Mouse (Mus musculus) retina, postnatal 7 days (tissue): ENCODE measurements around the gene Vmn1r209.
"Not testable (repeated sequence)": the region's sequence is repeated elsewhere in the genome, so short reads cannot be mapped to it uniquely, and the experiment has no call there.

Experiments used
- DNase-seq: peaks from one replicate; pipeline ENCODE4 v3.0.0-alpha.2; 2012; ENCODE audit warnings: low read depth, low spot score

Gene Vmn1r209

DNA sequence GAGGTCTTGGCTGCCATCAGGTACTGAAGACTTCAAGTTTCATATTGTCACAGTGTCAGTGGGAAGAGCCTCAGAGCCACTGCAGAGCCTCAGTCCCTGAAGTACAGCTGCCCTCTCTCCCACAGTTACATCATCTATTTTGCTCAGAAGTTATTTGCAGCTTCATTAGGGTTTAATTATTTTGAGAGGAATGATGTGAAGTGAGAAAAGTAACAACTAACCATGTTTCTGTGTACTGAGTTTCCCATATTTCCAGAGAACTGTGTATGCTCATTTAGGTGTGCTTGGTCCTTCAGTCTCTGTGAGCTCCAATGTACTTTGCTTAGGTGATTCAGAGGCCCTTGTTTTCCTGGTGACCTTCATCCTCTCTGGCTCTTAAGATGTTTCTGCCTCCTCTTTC is at the start of gene Vmn1r209:
Vmn1r209 (minus strand) TSS at position 101 of the 400 bp plus-strand sequence.
- DNase-seq = not testable (repeated sequence)

DNA sequence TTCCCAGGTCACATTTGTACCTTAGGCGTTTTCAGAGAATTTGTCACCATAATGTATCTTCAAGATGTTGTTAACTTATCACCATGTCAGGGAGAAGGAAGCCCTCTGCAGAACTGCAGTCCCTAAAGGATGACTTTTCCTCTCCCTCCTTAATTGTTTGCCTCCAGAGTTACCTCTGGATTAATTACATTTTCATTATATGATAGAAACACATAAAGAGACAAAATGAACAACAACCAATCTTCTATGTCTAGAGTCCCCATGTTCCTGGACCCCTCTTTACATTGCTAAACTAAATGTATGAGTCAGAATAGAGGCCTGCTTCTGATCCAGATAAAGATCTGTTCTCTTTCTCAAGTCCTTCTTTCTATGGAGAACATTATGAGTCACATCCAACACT is 48.0 kb upstream of the Vmn1r209 start, which contains the start of gene Vmn1r211:
Vmn1r211 (minus strand) TSS at position 101 of the 400 bp plus-strand sequence.
- no peak for DNase-seq

DNA sequence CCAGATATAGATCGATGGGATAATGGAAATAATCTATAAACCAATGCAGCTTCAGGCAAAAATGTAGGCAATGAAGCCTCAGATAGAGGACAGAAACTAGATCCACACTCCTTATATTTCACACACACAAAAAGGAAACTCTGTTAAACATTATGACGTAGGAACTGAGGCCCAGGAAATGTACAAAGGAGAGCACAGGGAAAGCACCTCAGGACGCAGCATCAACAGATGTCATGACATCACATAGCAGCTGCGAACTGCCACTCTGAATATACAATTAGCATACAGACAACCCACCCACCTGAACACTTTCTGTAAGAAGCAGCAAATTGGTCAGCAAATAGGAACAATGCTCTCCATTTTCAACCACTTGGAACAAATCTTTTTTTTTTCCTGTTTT is 45.3 kb upstream of the Vmn1r209 start:
- DNase-seq = no peak

DNA sequence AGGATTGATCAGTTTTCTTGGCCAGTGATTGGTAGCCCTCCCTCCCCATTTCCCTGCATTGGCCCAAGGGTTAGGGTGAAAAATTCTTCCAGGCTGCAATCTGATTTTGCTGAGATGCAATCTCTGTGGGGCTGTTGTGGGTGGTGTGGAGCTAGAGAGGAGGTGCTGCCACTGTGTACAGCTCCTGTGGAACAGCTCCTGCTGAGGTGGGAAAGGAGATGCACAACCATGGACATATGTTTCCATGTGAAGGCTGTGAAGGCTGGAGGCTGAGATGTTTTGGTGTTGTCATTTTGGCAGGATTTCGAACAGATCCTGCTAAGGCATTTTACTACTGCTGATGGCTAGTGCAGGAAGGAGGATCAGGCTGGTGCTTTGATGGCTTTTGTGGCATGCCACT is 37.3 kb upstream of the Vmn1r209 start:
- DNase-seq = no peak

DNA sequence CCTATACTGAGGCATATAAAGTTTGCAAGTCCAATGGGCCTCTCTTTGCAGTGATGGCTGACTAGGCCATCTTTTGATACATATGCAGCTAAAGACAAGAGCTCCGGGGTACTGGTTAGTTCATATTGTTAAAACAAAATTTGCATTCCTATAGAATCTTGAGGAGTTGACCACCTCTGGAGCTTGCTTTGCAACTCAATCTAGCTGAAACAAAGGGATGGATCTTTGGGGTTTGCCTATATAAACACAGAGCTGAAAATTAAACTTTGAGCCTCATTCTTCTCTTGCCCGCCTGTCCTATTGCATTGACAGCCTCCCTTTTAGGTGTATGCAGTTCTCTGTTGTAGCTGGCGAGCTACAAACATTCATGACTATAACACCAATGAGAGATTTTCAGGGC is 34.8 kb upstream of the Vmn1r209 start:
- not testable (repeated sequence) for DNase-seq

DNA sequence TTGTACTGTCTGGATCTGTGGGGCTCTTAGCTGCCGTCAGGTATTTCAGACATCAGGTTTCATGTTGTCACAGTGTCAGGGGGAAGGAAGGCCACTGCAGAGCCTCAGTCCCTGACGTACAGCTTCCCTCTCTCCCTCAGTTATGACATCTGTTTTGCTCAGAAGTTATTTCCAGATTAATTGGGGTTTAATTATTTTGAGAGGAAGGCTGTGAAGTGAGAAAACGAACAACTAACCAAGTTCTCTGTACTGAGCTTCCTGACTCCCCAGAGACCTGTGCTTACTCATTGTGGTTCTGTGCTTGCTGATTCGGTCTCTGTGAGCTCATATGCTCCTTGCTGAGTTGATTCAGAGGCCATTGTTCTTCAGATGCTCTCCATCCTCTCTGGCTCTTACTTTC is 21.8 kb upstream of the Vmn1r209 start, which contains the start of gene Vmn1r210:
Vmn1r210 (minus strand) TSS at position 101 of the 400 bp plus-strand sequence.
- DNase-seq = no peak

DNA sequence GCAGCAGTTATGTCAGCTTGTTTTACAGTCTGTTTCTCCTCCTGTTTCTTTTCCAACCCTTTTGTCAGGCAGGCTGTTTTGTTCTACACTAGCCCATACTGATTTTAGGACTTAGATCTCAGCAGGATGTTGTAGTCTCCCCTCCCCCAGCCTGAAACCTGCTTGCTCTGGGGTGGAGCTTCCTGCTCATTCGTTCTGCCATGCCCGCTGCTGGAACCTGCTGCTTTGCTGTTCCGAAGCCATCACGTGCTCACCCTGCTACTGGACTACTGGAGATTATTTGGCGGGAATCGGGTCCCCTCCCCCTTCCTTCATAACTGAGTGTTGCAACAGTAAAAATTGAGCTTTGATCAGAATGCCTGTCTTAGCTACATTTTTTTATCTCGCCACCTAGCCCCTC is 19.9 kb upstream of the Vmn1r209 start:
- not testable (repeated sequence) for DNase-seq

DNA sequence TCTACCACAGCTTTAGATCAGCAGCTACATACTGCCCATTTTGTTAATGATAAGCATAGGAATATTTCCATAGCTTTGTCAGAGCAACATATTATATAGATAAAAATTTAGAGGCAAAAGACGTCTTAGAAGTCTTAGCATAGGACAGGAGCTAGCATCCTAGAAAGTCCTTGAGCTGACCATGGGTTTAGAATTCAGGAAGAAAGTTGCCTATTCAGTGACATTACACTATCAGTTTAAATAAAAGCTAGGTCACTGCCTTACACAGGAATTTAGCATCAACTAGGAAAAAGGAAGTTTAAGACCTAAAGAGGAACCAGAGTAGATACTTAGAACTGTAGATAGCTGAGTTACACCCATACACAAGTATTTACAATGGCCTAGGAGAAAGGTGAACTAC is 12.1 kb upstream of the Vmn1r209 start:
- not testable (repeated sequence) for DNase-seq

DNA sequence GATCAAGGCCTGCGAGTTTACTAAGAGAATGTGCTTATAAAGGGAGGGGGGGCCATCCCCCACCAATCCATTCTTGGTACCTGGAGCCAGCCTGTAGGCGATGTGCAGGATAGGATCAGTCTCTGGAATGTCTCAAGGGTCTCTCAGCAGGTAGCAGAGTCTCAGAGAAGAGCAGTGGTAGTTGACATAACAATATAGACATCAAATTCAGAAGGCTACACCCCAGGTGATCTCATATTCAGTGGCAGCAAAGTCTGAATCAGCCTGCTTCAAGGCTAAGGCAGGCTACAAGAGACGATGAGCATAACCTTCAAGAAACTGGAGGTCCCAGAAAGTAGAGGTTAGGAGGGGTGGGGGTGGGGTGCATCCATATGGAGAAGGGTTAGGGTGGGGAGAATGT is 21.4 kb downstream of the Vmn1r209 start:
- not testable (repeated sequence) for DNase-seq

DNA sequence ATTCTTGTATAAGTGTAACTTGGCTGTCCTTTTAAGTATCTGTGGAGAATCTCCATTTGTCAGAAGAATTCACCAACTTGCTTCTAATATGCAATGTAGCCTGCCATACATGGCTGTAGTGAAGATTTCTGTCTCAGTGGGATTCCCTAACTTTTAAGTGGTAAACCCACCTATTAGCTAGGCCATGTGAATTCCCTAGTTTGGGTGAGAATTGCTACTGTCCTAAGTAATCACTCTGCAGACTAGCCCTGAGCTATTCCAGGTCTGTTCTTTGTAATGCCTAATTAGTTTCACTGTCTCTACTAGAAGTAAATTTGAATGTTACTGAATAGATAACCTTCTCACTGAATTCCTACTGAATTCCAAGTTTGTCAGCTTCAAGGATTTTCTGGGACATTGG is 25.3 kb downstream of the Vmn1r209 start:
- not testable (repeated sequence) for DNase-seq

DNA sequence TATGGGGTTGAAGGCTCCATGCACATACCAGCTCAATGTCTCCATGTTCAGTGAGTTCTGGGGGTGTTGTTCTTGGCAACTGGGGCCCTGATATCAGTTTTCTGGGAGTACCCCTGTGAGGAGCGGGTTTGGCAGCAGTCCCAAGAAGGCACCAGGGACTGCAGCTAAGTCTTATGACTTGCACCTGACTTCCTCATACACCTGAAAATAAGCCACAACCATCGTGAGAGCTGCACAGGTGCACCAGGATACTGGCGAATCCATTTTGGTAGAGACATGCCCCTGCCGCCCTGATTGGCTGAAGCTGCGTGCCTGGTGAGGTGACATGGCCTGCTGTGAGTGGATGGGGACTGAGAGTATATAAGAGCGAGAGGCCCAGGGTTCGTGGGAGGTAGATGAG is 32.2 kb downstream of the Vmn1r209 start, which contains the start of gene Vmn1r208:
Vmn1r208 (minus strand) TSS at position 101 of the 400 bp plus-strand sequence.
- not testable (repeated sequence) for DNase-seq

DNA sequence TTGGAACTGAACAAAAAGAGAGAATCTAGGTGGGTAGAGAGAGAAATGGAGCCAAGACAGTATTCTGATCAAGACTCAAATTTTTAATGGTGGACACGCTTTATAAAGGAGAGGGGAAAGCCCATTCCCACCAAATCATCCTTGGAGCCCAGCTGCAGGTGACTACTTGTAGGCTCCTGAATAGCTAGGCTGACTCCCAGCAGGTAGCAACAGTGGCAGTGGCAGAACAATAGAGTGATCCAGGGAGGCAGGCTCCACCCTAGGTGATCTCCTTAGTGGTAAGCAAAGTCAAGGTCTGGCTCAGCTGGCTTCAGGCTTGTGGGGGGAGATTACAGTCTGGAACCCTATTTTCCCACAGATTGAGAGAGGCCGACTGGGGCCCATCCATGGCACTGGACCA is 37.9 kb downstream of the Vmn1r209 start:
- DNase-seq = not testable (repeated sequence)
